Mouse (Mus musculus) C2C12 (cell line): ENCODE measurements around the gene Pak6.

Experiments
- CEBPB ChIP-seq: IDR thresholded peaks from one replicate; pipeline ENCODE4 v1.6.1; 2011; ENCODE audit warnings: low read depth, mild to moderate bottlenecking, control low read depth, moderate library complexity
- CTCF ChIP-seq: IDR thresholded peaks from one replicate; pipeline ENCODE4 v1.5.1; 2011; ENCODE audit not compliant: control insufficient read depth, insufficient read depth, insufficient read length
- MYOG ChIP-seq: IDR thresholded peaks from one replicate; pipeline ENCODE4 v1.6.1; 2011; ENCODE audit not compliant: control insufficient read depth, insufficient read length; ENCODE audit errors: extremely low read depth
- USF1 ChIP-seq: IDR thresholded peaks from one replicate; pipeline ENCODE4 v1.6.1; 2011; ENCODE audit warnings: low read depth, mild to moderate bottlenecking, control low read depth, moderate library complexity

DNA sequence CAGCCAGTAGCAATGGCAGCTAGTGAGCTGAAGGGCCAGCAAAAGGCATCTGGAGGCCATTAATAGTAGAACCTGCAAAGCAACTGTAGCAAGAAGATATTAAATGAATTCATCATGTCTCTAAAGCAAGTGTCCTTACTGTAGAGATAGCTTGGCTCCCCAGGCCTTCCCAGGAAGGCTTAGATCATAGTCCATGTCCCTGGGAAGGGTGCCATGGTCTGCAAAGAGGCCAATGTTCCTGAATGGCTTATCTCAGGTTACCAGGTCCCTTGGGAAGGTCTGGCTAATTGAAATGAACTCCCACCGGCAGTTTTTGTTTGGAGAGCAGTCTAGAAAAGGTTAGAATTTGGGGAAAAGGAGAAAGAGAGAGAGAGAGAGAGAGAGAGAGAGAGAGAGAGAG lies 8.6 kb downstream of the Pak6 start:
- TF ChIP-seq CTCF (no peak), USF1 (no peak), CEBPB (no peak), MYOG (no peak)
